Mouse (Mus musculus) bone marrow macrophage, adult 2 months (primary cell): Measurements from ENCODE around the gene P4ha1.

Experiments
- CTCF ChIP-seq: IDR thresholded peaks from 2 replicates; pipeline ENCODE4 v1.5.1; 2012; ENCODE audit warnings: low read depth, mild to moderate bottlenecking, low read length, moderate library complexity
- POLR2A ChIP-seq: IDR thresholded peaks from 2 replicates; pipeline ENCODE4 v1.6.1; 2012; ENCODE audit warnings: mild to moderate bottlenecking, low read depth, low read length, borderline replicate concordance

DNA sequence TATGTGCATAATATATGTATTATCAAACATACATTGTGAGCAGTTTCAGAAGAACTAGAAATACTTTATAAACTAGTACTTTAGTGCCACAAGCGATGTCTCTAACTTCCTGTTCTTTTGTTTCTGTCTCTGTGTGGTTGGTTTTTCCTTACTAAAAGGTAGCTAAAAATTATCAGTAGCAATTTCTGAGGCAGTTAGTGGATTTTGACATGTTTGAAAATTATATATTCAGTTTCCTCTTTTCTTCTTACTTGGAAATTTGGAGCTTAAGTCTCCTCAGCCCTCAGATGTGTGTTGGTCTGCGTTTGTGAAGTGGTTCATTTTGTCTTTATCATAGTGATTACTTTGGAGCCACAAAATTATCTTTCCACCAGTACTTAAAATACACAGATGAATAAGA is 26.4 kb downstream of the P4ha1 start:
- TF ChIP-seq POLR2A (no peak), CTCF (no peak)
